22 mouse cellular contexts compared by ENCODE assay signal in genomic region chr16:45970187-45970586, GRCm38 (mm10). TPM values are rescaled to one million over a fixed set of nuclear protein-coding genes. Genes with fewer than 3 reads are reported as not detected.
DNase-seq lines count a peak whose midpoint lies in the region; ATAC-seq and TF ChIP-seq lines count a peak whose summit lies in the region.
"Had no signal": no experiment of that assay in that cellular context is flagged by ENCODE, and none has a peak within 500 bp of the region (broad histone marks: within the 10 kb centered on the region; RNA-seq: fewer than 3 reads in every experiment).

No protein-coding gene starts in this region.

- TF ChIP-seq POLR2A in heart, adult 2 months (IDR thresholded peaks at IDR 0.05; ENCODE audit: insufficient read depth, low read depth, low read length) = no peak
- no peak for TF ChIP-seq POLR2A in bone marrow macrophage, adult 2 months (IDR thresholded peaks at IDR 0.05; ENCODE audit: borderline replicate concordance, low read depth, low read length)

- no peaks in the 10 kb centered on the region for H3K36me3 ChIP-seq in heart, adult 2 months (ENCODE audit: control insufficient read depth, insufficient read depth, low read length)
- no peaks in the 10 kb centered on the region for H3K36me3 ChIP-seq in hindbrain, embryonic 12.5 days
- H3K36me3 ChIP-seq: hindbrain, embryonic 15.5 days; limb, embryonic 12.5 days had no signal

- TF ChIP-seq CTCF in heart, adult 2 months (IDR thresholded peaks at IDR 0.05) = no peak
- TF ChIP-seq CTCF in bone marrow macrophage, adult 2 months (IDR thresholded peaks at IDR 0.05; ENCODE audit: low read depth, low read length) = no peak

- H3K79me2 ChIP-seq in heart, adult 2 months (replicated peaks; ENCODE audit: control insufficient read depth, insufficient read depth, low read length) = no peaks in the 10 kb centered on the region

- H3K4me1 ChIP-seq in heart, adult 2 months (ENCODE audit: control insufficient read depth, insufficient read depth, low read length) = peaks cover 3% of the 10 kb centered on the region
- peaks cover 5% of the 10 kb centered on the region; the same call in 1 of the 2 replicates for H3K4me1 ChIP-seq in bone marrow macrophage, adult 2 months (ENCODE audit: control insufficient read depth, insufficient read depth, low read length)
- H3K4me1 ChIP-seq in hindbrain, embryonic 12.5 days = 0 out of 2 replicates have a peak, but pooled peaks cover 4% of the 10 kb centered on the region
- H3K4me1 ChIP-seq: hindbrain, embryonic 15.5 days had no signal

- H3K4me2 ChIP-seq in hindbrain, embryonic 12.5 days (replicated peaks) = no peak overlapping the region
- H3K4me2 ChIP-seq: hindbrain, embryonic 15.5 days; limb, embryonic 12.5 days had no signal

- no peaks in the 10 kb centered on the region for H3K9me3 ChIP-seq in hindbrain, embryonic 12.5 days (replicated peaks)
- H3K9me3 ChIP-seq: hindbrain, embryonic 15.5 days; limb, embryonic 12.5 days had no signal

- no peak for TF ChIP-seq EP300 in heart, adult 2 months (IDR thresholded peaks at IDR 0.05; ENCODE audit: insufficient read depth, low read depth, low read length)

- 91% methylated on average over 2 of the region's 2 CpGs for WGBS in heart, adult 2 months
- WGBS in hindbrain, embryonic 12.5 days = 91% methylated on average over 2 of the region's 2 CpGs

- DNase-seq in heart, adult 11 months = peak; percentile 58
- DNase-seq in heart, adult 2 months = no peak
- peak; percentile 32 for DNase-seq in retina, postnatal 1 day
- DNase-seq in retina, embryonic 14.5 days (ENCODE audit: low spot score) = no peak
- DNase-seq in retina, postnatal 7 days (ENCODE audit: low read depth, low spot score) = peak; percentile 17
- DNase-seq: adrenal gland, postnatal 10 days; cerebellum, postnatal 10 days; forebrain, postnatal 0 days; gastrocnemius, postnatal 10 days; heart, postnatal 10 days; lung, adult 18-20 months; lung, postnatal 36 days; thymus, adult 18-20 months had no signal

- H3K9ac ChIP-seq in heart, adult 2 months (ENCODE audit: low read depth, low read length) = no peak overlapping the region
- no peak overlapping the region for H3K9ac ChIP-seq in hindbrain, embryonic 12.5 days
- H3K9ac ChIP-seq: forebrain, postnatal 0 days; hindbrain, embryonic 15.5 days; limb, embryonic 12.5 days had no signal

- no peak for ATAC-seq in frontal cortex, adult (ENCODE audit: low TSS enrichment)
- ATAC-seq in hindbrain, embryonic 12.5 days (ENCODE audit: low FRiP score) = no peak
- ATAC-seq: forebrain, postnatal 0 days had no signal

- H3K27me3 ChIP-seq in heart, adult 2 months (ENCODE audit: control insufficient read depth, insufficient read depth, low read length) = no peaks in the 10 kb centered on the region
- no peaks in the 10 kb centered on the region for H3K27me3 ChIP-seq in hindbrain, embryonic 12.5 days
- H3K27me3 ChIP-seq: hindbrain, embryonic 15.5 days; limb, embryonic 12.5 days had no signal

- H3K27ac ChIP-seq in heart, adult 2 months = no peak overlapping the region
- H3K27ac ChIP-seq in bone marrow macrophage, adult 2 months (ENCODE audit: insufficient read depth, low read depth, low read length) = peak overlapping the region; percentile 0
- H3K27ac ChIP-seq in hindbrain, embryonic 12.5 days = no peak overlapping the region
- H3K27ac ChIP-seq: hindbrain, embryonic 15.5 days; kidney, postnatal 0 days; layer of hippocampus, adult 2 months; limb, embryonic 12.5 days had no signal

- no peak overlapping the region for H3K4me3 ChIP-seq in heart, adult 2 months
- no peak overlapping the region for H3K4me3 ChIP-seq in bone marrow macrophage, adult 2 months (ENCODE audit: insufficient read depth, low read length)
- H3K4me3 ChIP-seq in hindbrain, embryonic 12.5 days = no peak overlapping the region
- H3K4me3 ChIP-seq: erythroblast, embryonic 14.5 days; hindbrain, embryonic 15.5 days; layer of hippocampus, adult 2 months; limb, embryonic 12.5 days had no signal

- intact Hi-C loops in heart, adult 2 months (cut with DNase I) = no loop called here

RNA-seq across cellular contexts. Expression of gene Phldb2, which starts 16.8 kb away (rescaled TPM):
- total RNA-seq in heart, adult 2 months (2021) = 10 to 100 TPM; 10.9 to 13.0 TPM
- polyA plus RNA-seq in heart, adult 2 months (2012; rRNA removed) = 3.6 and 6.9 TPM in 2 replicates
- polyA plus RNA-seq in bone marrow macrophage, adult 2 months (2012; ENCODE audit: insufficient read depth, insufficient read length, missing spikeins) = 0.44 and 1.3 TPM in 2 replicates
- polyA plus RNA-seq in hindbrain, embryonic 12.5 days (2016; fragmentation: Nextera tagmentation; extraction: Ambion mirVana) = 34.5 and 43.7 TPM in 2 replicates
- total RNA-seq: neutrophil, adult 5-6 weeks had no signal

RNA-seq across cellular contexts. Expression of gene Plcxd2, which starts 39.8 kb away (rescaled TPM):
- under 1 TPM; 0.10 to 0.18 TPM for total RNA-seq in heart, adult 2 months (2021)
- 0.18 and 0.26 TPM in 2 replicates for polyA plus RNA-seq in heart, adult 2 months (2012; rRNA removed)
- polyA plus RNA-seq in bone marrow macrophage, adult 2 months (2012; ENCODE audit: insufficient read depth, insufficient read length, missing spikeins) = 0.56 and 0.86 TPM in 2 replicates
- polyA plus RNA-seq in hindbrain, embryonic 12.5 days (2016; fragmentation: Nextera tagmentation; extraction: Ambion mirVana) = 6.6 and 6.7 TPM in 2 replicates

Comparison
In these comparisons a context has a peak if more than half of its experiments do, and no peak if none do; other contexts are left out.
1. DNase-seq: peak in heart, adult 11 months (single experiment), retina, postnatal 1 day (single experiment) and retina, postnatal 7 days (single experiment); none in heart, adult 2 months (0 of 2) and retina, embryonic 14.5 days (single experiment).